Mouse (Mus musculus): ENCODE data around the gene Rbm20. TPM values are rescaled to one million over a fixed set of nuclear protein-coding genes. Genes with fewer than 3 reads are reported as not detected.

Rbm20 gene
- polyA plus RNA-seq, 1 experiment from 2014 or later, result 4.7 TPM

GRCm38 (mm10) chr19:53868796-53869195 is 191.7 kb downstream of the Rbm20 start:
- Histone ChIP-seq H3K27ac (ENCODE audit: low read depth, low read length) (no peak overlapping the region), H3K4me1 (ENCODE audit: control insufficient read depth, insufficient read depth, low read length) (no peaks in the 10 kb centered on the region), H3K36me3 (ENCODE audit: control insufficient read depth, insufficient read depth, low read length) (0 out of 2 replicates have a peak, but pooled peaks cover 3% of the 10 kb centered on the region), H3K9ac (ENCODE audit: low read length) (no peak overlapping the region), H3K4me3 (ENCODE audit: low read depth, low read length) (no peak overlapping the region), H3K9me3 (replicated peaks; ENCODE audit: control insufficient read depth, low read length) (no peaks in the 10 kb centered on the region), H3K27me3 (replicated peaks; ENCODE audit: control insufficient read depth, insufficient read depth, low read length) (no peaks in the 10 kb centered on the region), H3K4me2 (ENCODE audit: low read length) (no peak overlapping the region)
- no peak for DNase-seq (ENCODE audit: low spot score)
- no peak for ATAC-seq
- 100% methylated on average over 1 of the region's 1 CpGs for WGBS

- WGBS, result 81% methylated on average over 4 of the region's 4 CpGs
- Histone ChIP-seq H3K27me3 (replicated peaks; ENCODE audit: control insufficient read depth, insufficient read depth, low read length) (no peaks in the 10 kb centered on the region), H3K4me1 (ENCODE audit: control insufficient read depth, insufficient read depth, low read length) (no peaks in the 10 kb centered on the region), H3K9ac (ENCODE audit: low read length) (no peak overlapping the region), H3K4me3 (ENCODE audit: low read depth, low read length) (no peak overlapping the region), H3K27ac (ENCODE audit: low read depth, low read length) (no peak overlapping the region), H3K4me2 (ENCODE audit: low read length) (no peak overlapping the region), H3K9me3 (replicated peaks; ENCODE audit: control insufficient read depth, low read length) (no peaks in the 10 kb centered on the region), H3K36me3 (ENCODE audit: control insufficient read depth, insufficient read depth, low read length) (no peaks in the 10 kb centered on the region)
- DNase-seq (ENCODE audit: low spot score), result no peak
- no peak for ATAC-seq
These were observed 192.6 kb downstream of the Rbm20 start for GRCm38 (mm10) chr19:53869427-53870385.

- DNase-seq (ENCODE audit: low spot score), result no peak
- Histone ChIP-seq H3K9me3 (replicated peaks; ENCODE audit: control insufficient read depth, low read length) (no peaks in the 10 kb centered on the region), H3K4me2 (ENCODE audit: low read length) (no peak overlapping the region), H3K27me3 (replicated peaks; ENCODE audit: control insufficient read depth, insufficient read depth, low read length) (no peaks in the 10 kb centered on the region), H3K9ac (ENCODE audit: low read length) (no peak overlapping the region), H3K27ac (ENCODE audit: low read depth, low read length) (no peak overlapping the region), H3K36me3 (ENCODE audit: control insufficient read depth, insufficient read depth, low read length) (no peaks in the 10 kb centered on the region), H3K4me3 (ENCODE audit: low read depth, low read length) (no peak overlapping the region), H3K4me1 (ENCODE audit: control insufficient read depth, insufficient read depth, low read length) (no peaks in the 10 kb centered on the region)
- ATAC-seq, result no peak
- WGBS, result 69% methylated on average over 2 of the region's 2 CpGs
These were observed 193.5 kb downstream of the Rbm20 start for GRCm38 (mm10) chr19:53870568-53870967.

GRCm38 (mm10) chr19:53871502-53871901 is 194.4 kb downstream of the Rbm20 start:
- ATAC-seq (no peak), DNase-seq (ENCODE audit: low spot score) (no peak)
- Histone ChIP-seq H3K9me3 (replicated peaks; ENCODE audit: control insufficient read depth, low read length) (no peaks in the 10 kb centered on the region), H3K27me3 (replicated peaks; ENCODE audit: control insufficient read depth, insufficient read depth, low read length) (no peaks in the 10 kb centered on the region), H3K4me2 (ENCODE audit: low read length) (no peak overlapping the region), H3K4me1 (ENCODE audit: control insufficient read depth, insufficient read depth, low read length) (no peaks in the 10 kb centered on the region), H3K27ac (ENCODE audit: low read depth, low read length) (no peak overlapping the region), H3K36me3 (ENCODE audit: control insufficient read depth, insufficient read depth, low read length) (no peaks in the 10 kb centered on the region), H3K4me3 (ENCODE audit: low read depth, low read length) (no peak overlapping the region), H3K9ac (ENCODE audit: low read length) (no peak overlapping the region)
- WGBS, result 93% methylated on average over 6 of the region's 6 CpGs

GRCm38 (mm10) chr19:53872994-53873713 is 196.0 kb downstream of the Rbm20 start:
- Histone ChIP-seq H3K27ac (ENCODE audit: low read depth, low read length) (no peak overlapping the region), H3K4me2 (ENCODE audit: low read length) (no peak overlapping the region), H3K27me3 (replicated peaks; ENCODE audit: control insufficient read depth, insufficient read depth, low read length) (no peaks in the 10 kb centered on the region), H3K4me1 (ENCODE audit: control insufficient read depth, insufficient read depth, low read length) (no peaks in the 10 kb centered on the region), H3K9ac (ENCODE audit: low read length) (no peak overlapping the region), H3K4me3 (ENCODE audit: low read depth, low read length) (no peak overlapping the region), H3K9me3 (replicated peaks; ENCODE audit: control insufficient read depth, low read length) (no peaks in the 10 kb centered on the region), H3K36me3 (ENCODE audit: control insufficient read depth, insufficient read depth, low read length) (no peaks in the 10 kb centered on the region)
- ATAC-seq (no peak), DNase-seq (ENCODE audit: low spot score) (no peak)
- 92% methylated on average over 6 of the region's 6 CpGs for WGBS

GRCm38 (mm10) chr19:53875246-53875645 is 198.1 kb downstream of the Rbm20 start:
- Histone ChIP-seq H3K4me3 (ENCODE audit: low read depth, low read length) (no peak overlapping the region), H3K27me3 (replicated peaks; ENCODE audit: control insufficient read depth, insufficient read depth, low read length) (no peaks in the 10 kb centered on the region), H3K27ac (ENCODE audit: low read depth, low read length) (no peak overlapping the region), H3K36me3 (ENCODE audit: control insufficient read depth, insufficient read depth, low read length) (no peaks in the 10 kb centered on the region), H3K4me1 (ENCODE audit: control insufficient read depth, insufficient read depth, low read length) (no peaks in the 10 kb centered on the region), H3K9ac (ENCODE audit: low read length) (no peak overlapping the region), H3K9me3 (replicated peaks; ENCODE audit: control insufficient read depth, low read length) (no peaks in the 10 kb centered on the region), H3K4me2 (ENCODE audit: low read length) (no peak overlapping the region)
- ATAC-seq (no peak), DNase-seq (ENCODE audit: low spot score) (no peak)
- 74% methylated on average over 6 of the region's 6 CpGs for WGBS

- no peak overlapping the region for H3K9ac ChIP-seq (ENCODE audit: low read length)
- DNase-seq (ENCODE audit: low spot score), result no peak
- H3K4me1 ChIP-seq (ENCODE audit: control insufficient read depth, insufficient read depth, low read length), result no peaks in the 10 kb centered on the region
- no peak overlapping the region for H3K4me2 ChIP-seq (ENCODE audit: low read length)
- WGBS, result 72% methylated on average over 1 of the region's 1 CpGs
- no peak for ATAC-seq
- no peaks in the 10 kb centered on the region for H3K36me3 ChIP-seq (ENCODE audit: control insufficient read depth, insufficient read depth, low read length)
- H3K4me3 ChIP-seq (ENCODE audit: low read depth, low read length), result no peak overlapping the region
- no peaks in the 10 kb centered on the region for H3K9me3 ChIP-seq (replicated peaks; ENCODE audit: control insufficient read depth, low read length)
- no peak overlapping the region for H3K27ac ChIP-seq (ENCODE audit: low read depth, low read length)
- no peaks in the 10 kb centered on the region for H3K27me3 ChIP-seq (replicated peaks; ENCODE audit: control insufficient read depth, insufficient read depth, low read length)
These were observed 200.7 kb downstream of the Rbm20 start for GRCm38 (mm10) chr19:53877779-53878178.

- H3K27ac ChIP-seq (ENCODE audit: low read depth, low read length), result no peak overlapping the region
- H3K9me3 ChIP-seq (replicated peaks; ENCODE audit: control insufficient read depth, low read length), result no peaks in the 10 kb centered on the region
- H3K9ac ChIP-seq (ENCODE audit: low read length), result no peak overlapping the region
- 85% methylated on average over 1 of the region's 1 CpGs for WGBS
- H3K4me3 ChIP-seq (ENCODE audit: low read depth, low read length), result no peak overlapping the region
- H3K4me2 ChIP-seq (ENCODE audit: low read length), result no peak overlapping the region
- peaks cover 3% of the 10 kb centered on the region for H3K4me1 ChIP-seq (ENCODE audit: control insufficient read depth, insufficient read depth, low read length)
- H3K36me3 ChIP-seq (ENCODE audit: control insufficient read depth, insufficient read depth, low read length), result no peaks in the 10 kb centered on the region
- no peaks in the 10 kb centered on the region for H3K27me3 ChIP-seq (replicated peaks; ENCODE audit: control insufficient read depth, insufficient read depth, low read length)
- ATAC-seq, result no peak
- DNase-seq (ENCODE audit: low spot score), result no peak
These were observed 203.4 kb downstream of the Rbm20 start for GRCm38 (mm10) chr19:53880460-53880859.

GRCm38 (mm10) chr19:53881786-53882185 is 204.7 kb downstream of the Rbm20 start:
- peaks cover 5% of the 10 kb centered on the region for H3K4me1 ChIP-seq (ENCODE audit: control insufficient read depth, insufficient read depth, low read length)
- no peak overlapping the region for H3K4me2 ChIP-seq (ENCODE audit: low read length)
- H3K9me3 ChIP-seq (replicated peaks; ENCODE audit: control insufficient read depth, low read length), result no peaks in the 10 kb centered on the region
- no peaks in the 10 kb centered on the region for H3K27me3 ChIP-seq (replicated peaks; ENCODE audit: control insufficient read depth, insufficient read depth, low read length)
- no peak for DNase-seq (ENCODE audit: low spot score)
- H3K9ac ChIP-seq (ENCODE audit: low read length), result no peak overlapping the region
- no peak overlapping the region for H3K4me3 ChIP-seq (ENCODE audit: low read depth, low read length)
- no peaks in the 10 kb centered on the region for H3K36me3 ChIP-seq (ENCODE audit: control insufficient read depth, insufficient read depth, low read length)
- no peak overlapping the region for H3K27ac ChIP-seq (ENCODE audit: low read depth, low read length)
- 73% methylated on average over 5 of the region's 5 CpGs for WGBS
- ATAC-seq, result no peak

Data from forebrain, embryonic 14.5 days (tissue).